Mouse (Mus musculus) megakaryocyte progenitor cell, adult 5-6 weeks (primary cell): ENCODE results near the gene Eqtn. TPM values are rescaled to one million over a fixed set of nuclear protein-coding genes. Genes with fewer than 3 reads are reported as not detected.

ENCODE experiments used
- ATAC-seq: replicated peaks from 2 replicates; pipeline ENCODE4 v1.8.0; 2016; ENCODE audit warnings: mild to moderate bottlenecking, moderate TSS enrichment, inconsistent platforms; ENCODE audit not compliant: poor library complexity
- total RNA-seq, 2 experiments: library from RNA; stranded (forward) in 1 of 2; stranded (reverse) in 1 of 2; fragments of 157-497, 149-512 nt in 1 of 2; fragments of 200-1000 nt in 1 of 2; gene quantifications; 2 replicates each; pipeline versions ENCODE4 v1.2.3 to v1.2.4; 2015 to 2017

Eqtn gene
- total RNA-seq (2015) (0.62 and 1.2 TPM in 2 replicates), total RNA-seq (2017) (not detected in 2 replicates)

GRCm38 (mm10) chr4:94928743-94929142 is at the start of gene Eqtn:
Gene Eqtn, minus strand, starts transcription at chr4:94928843.
- no peak for ATAC-seq

DNA sequence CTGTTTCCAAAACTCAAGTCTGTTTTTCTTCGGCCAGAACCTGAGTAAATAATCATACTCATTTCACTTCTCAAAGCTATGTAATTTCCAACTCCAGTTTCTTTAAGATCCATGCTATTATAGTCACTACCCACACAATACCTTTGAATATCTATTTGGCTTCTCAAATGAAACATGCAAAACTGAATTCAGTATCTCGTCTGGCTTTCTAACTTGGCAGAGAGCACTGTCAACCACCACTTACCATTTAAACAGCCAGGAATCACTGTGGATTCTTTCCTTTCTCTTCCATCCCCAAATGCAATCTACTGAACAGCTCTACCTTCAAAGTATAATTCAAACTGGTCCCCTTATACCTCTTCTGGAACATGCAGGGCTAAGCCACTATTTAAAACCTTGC is 44.7 kb upstream of the Eqtn start:
- ATAC-seq, result no peak

- ATAC-seq, result no peak
These were observed 24.1 kb upstream of the Eqtn start for GRCm38 (mm10) chr4:94952773-94953172.

DNA sequence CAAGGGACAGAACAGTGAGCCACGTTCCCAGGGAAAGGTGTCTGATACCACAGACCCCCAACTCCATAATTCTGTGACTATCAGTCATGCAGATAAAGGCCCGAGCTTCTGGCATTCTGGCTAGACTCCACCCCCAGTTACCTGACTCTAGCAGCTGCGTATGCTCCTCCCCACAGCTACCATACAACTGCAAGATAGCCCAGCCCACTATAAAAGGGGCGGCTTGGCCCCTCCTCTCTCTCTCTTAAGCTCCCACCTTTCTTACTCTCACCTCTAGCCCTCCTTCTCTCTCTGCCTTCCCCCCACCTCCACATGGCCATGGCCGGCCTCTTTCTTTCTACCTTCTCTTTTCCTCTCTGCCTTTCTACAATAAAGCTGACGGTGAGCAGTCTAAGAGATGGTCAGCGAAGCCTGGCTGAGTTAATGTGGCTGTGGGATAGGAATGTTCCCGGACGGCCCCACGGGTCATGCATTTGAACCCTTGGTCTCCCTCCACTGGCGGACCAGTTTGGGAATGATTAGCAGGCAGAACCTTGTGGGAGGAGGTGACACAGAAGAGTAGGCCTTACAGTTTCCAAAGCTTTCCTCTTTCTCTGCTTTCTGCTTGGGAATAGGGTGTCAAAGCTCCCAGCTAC is 12.7 kb upstream of the Eqtn start:
- no peak for ATAC-seq

- peak; percentile 27 for ATAC-seq
These were observed 26.9 kb downstream of the Eqtn start for GRCm38 (mm10) chr4:94901780-94902179.

DNA sequence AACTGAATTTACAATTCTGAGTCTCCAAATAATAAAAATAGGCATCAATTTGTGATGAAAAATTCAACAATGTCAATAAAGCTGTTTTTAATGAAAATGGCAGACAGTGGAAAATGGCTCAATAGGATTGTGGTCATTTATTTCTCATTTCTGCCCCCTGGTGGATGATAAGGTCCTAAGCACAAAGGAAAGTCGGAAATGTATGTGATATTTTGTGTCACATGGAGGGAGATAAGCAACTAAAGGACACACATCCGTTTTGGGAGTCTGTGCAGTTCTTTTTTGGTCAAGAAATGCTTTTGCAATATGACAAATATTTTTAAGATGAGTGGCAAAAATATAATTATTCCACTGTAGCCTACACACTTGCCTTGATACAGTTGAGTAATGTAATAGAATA is 27.9 kb downstream of the Eqtn start:
- ATAC-seq, result peak; percentile 97

Other genes with a start within 250 kb of the Eqtn start
- gene Tek, start 189.6 kb downstream of the Eqtn start, total RNA-seq (2015), result 0.64 and 0.69 TPM in 2 replicates
- 0.46 and 1.2 TPM in 2 replicates for gene Tek, start 189.6 kb downstream of the Eqtn start, total RNA-seq (2017)
- 28.9 and 32.6 TPM in 2 replicates for gene Mysm1, start 50.3 kb upstream of the Eqtn start, total RNA-seq (2015)
- 31.4 and 41.7 TPM in 2 replicates for gene Mysm1, start 50.3 kb upstream of the Eqtn start, total RNA-seq (2017)
- gene Jun, start 123.4 kb upstream of the Eqtn start, total RNA-seq (2015), result 64.6 and 106 TPM in 2 replicates
- 121 and 159 TPM in 2 replicates for gene Jun, start 123.4 kb upstream of the Eqtn start, total RNA-seq (2017)